Mouse (Mus musculus): ENCODE data around the gene Gadd45b.

The Gadd45b gene

DNA sequence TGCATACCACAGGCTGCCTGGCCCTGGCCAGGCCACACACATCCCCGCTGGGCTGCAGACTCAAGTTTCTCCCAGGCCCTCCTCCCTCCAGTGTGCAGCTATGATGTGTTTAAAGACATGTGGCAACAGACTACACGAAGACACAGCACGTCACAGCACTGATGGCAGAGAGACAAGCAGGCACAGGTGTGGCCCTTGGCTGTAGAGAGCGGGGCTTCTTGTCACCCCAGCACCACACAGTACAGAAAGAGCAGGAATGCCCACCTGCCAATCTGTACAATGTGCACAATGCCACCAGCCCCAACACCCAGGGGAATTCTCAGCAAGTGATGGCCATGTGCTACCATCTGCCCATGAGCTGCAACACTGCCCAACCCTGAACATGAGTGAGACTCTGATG is 18.5 kb upstream of the Gadd45b start:
- no peak for DNase-seq

DNA sequence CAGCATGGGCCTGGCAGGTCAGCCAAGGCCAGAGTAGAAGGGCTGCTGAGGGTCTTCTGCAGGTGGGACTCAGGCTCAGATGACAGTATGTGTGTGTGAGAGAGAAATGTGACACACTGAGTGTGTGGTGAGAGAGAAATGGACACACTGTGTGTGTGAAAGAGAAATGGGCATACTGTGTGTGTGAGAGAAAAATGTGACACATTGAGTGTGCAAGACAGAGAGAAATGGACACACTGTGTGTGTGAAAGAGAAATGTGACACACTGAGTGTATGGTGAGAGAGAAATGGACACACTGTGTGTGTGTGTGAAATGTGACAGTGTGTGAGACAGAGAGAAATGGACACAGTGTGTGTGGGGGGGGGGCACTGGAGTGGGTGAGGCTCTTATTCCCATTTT is 18.0 kb upstream of the Gadd45b start:
- no peak for DNase-seq

DNA sequence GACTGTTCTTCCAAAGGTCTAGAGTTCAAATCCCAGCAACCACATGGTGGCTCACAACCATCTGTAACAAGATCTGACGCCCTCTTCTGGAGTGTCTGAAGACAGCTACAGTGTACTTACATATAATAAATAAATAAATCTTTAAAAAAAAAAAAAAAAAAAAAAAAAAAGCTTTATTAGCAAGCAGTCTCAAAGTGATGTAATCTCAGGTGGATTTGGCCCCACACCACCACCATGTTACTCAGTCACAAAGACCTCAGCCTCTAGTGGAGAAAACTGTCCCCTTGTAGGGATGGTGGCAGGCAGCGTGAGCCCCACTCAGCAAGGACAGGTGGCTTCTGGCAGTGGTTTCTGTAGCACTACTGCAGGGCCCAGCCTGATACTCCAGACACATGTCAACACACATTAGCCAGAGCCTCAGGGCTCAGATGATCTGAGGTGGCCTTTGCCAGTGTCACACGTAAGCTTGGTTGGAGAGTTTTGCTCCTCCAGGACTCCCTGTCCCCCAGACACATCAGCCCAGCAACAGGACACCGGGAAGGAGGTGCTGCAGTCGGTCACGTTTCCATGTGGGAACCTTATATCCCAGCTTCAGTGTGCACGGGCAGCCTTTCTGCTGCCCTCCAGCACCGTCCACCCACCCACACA is 16.4 kb upstream of the Gadd45b start:
- DNase-seq = no peak

DNA sequence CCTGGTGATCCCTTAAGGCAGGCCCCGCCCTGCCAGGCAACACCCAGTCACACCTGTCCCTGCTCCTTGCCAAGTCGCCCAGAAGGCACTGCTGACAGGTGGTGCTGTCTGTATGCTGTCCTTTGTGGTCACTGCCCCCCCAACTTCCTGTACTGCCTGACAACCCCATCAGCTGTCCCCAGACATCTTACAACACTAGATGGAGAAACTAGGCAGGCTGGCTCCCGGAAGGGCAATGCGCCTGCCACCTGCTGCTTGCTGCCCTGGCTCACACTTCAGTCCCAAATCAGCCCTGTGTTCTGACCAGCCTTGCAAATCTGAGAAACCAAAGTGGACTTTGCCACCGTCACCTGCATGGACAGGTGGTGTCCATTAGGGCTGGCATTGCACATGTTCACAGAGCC is 15.6 kb upstream of the Gadd45b start:
- DNase-seq = no peak

- no peak for DNase-seq
These were observed 14.6 kb upstream of the Gadd45b start for GRCm38 (mm10) chr10:80915260-80915659.

DNA sequence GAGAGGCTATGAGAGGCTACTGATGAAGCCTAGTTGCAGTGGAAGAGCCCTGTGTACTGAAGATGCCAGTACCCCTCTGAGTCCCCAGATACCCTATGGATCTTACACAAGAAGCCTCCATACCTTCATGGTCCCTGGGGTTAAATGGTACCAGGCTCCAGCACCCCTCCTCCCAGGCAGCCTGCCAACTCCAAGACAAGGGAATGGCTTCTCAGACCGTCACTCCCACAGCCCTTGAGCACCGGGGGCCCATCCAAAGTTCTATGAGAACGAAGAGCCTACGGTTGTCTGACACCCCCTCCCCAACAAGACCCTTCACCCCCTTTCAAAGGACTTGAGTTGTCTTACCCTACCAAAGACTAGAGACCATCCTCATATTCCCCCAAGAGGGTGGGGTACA is 14.1 kb upstream of the Gadd45b start:
- no peak for DNase-seq

DNA sequence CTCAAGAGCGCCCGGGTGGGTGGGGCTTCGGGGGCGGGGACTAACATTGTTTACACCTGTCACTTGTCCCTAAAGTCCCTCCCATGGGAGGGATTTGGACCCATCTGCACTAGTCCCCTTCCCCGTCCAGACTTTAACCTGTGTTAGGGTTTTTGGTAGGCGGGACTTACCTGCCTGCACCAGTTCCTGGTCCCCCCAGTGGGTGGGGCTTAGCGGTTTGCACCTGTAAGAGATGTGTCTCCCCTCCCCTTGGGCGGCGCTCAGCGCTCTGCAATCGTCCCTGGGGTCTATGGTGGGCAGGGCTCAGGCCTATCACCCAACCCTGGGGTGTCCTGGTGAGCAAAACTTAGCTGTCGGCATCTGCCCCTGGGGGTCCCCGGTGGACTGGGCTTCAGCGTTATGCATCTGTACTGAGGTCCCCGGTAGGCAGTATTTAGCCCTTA is 12.5 kb upstream of the Gadd45b start:
- DNase-seq = no peak

- DNase-seq = peak; percentile 70
These were observed 12.0 kb upstream of the Gadd45b start, which contains the start of gene Lmnb2 for GRCm38 (mm10) chr10:80917779-80918434. Lmnb2 (minus strand) TSS chr10:80918245.

DNA sequence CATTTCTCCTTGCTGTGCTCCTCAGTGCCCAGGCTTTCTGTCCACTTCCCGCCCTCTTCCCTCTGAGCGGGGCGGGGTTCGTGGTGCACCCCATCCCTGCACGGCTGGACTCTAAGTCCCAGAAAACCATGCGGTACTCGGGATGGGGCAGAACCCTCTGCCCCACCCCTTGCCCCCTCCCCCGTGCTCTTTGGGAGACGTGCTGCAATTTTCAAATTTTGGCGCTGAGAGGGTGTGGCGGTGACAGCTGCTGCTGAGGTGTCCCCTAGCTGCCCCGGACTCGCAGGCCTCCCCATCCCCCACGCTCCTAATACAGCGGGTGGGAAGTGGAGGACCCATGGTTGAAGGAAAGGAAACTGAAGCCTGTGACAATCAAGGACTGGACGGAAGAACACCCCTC is 8.0 kb upstream of the Gadd45b start:
- DNase-seq = no peak

- no peak for DNase-seq
These were observed 4.4 kb upstream of the Gadd45b start for GRCm38 (mm10) chr10:80925472-80925871.

DNA sequence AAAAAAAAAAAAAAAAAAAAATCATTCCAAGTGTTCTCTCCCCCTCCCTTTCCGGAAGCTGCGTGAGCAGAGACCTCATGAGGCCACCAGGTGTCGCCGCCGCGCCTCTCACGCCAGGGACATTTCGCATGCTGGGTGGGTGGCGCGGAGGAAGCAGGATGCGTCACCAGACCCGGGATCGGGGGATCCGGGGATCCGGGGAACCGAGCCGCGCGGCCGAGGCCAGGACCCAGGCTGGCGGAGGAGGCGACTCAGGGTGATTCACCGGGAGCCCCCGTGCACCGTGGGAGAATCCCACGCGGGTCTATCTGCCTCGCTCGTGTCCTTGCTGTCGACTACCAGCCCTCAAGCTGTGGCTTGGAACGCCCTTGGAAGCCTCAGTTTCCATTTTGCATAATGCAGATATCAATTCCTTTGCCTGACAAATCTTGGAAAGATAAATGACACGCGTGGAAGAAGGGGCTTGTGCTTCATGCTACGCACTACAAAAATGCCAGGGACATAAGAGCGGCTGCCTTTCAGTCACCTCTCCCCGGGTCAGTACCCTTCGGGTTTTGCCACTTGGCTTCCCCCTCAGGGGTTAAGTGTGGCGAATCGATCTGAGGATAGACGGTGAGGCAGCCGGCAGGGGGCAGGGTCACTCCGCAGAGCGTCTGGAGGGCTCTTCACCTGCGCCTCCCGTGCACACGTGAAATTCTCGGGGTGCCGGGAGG is 1.1 kb upstream of the Gadd45b start:
- peak; percentile 95 for DNase-seq

DNA sequence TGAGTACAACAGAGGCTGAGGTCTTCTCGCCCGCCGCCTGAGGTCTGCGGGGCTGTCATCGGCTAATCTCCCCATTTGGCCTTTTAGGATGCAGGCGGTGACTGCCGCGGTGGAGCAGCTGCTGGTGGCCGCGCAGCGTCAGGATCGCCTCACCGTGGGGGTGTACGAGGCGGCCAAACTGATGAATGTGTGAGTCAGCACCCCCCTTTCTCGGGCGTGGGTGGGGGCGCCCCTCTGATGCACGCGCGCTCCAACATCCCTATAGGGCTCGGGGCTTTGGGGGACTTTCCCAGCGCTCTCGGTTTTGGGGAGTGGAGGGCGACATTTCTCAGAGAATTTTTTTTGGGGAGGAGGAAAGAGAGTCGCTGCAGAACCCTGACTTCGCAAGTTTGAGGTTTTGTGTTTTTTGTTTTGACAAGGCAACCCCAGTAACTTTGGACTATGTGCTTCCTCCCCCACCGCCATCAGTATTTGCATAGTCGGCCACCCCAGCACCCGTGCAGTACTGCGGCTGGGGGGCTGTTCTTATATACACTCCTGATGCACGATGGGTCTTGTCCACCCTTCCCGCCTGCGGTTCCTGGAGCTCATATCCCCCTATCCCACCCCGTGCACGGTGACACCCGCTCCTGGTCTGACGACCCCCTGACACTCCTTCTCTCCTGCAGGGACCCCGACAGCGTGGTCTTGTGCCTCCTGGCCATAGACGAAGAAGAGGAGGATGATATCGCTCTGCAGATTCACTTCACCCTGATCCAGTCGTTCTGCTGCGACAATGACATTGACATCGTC is 684 bp downstream of the Gadd45b start:
- no peak for DNase-seq

DNA sequence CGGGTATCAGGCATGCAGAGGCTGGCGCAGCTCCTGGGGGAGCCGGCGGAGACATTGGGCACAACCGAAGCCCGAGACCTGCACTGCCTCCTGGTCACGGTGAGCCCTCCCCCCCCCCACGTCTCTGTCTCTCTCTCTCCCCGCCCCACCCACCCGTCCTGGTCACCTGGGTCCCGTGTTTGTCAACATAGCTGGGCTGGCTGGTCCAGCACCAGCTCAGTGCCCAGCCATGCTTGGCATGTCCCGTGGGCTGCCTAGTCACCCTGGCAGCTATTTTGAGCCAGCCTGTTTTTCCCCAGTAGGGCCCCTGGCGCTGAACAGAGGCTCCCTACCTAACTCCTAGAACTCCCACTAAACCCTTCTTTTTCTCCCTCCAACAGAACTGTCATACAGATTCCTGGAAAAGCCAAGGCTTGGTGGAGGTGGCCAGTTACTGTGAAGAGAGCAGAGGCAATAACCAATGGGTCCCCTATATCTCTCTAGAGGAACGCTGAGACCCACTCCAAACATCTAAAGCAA is 1.3 kb downstream of the Gadd45b start:
- no peak for DNase-seq

- DNase-seq = no peak
These were observed 1.8 kb downstream of the Gadd45b start for GRCm38 (mm10) chr10:80931695-80932094.

DNA sequence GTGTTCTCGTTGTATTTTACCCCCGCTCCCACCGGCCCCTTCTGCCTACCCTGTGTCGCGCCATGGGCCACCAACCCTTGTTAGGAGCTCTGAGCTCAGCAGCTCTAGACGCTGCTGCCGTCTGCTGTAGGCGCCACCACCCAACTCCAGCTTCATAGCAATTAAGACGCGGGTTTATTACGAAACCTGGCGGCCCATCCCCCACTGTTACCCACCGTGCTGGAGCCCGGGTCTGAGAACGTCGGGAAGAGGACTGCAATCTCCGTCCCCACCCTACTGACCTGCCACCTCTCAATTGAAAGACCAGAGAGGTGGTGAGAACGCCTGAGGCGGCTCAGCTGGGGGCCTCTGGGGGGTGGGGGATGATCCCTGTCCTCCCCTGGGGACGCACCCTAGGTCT is 2.3 kb downstream of the Gadd45b start:
- DNase-seq = no peak

- no peak for DNase-seq
These were observed 3.0 kb downstream of the Gadd45b start for GRCm38 (mm10) chr10:80932700-80933420.

- DNase-seq = no peak
These were observed 3.6 kb downstream of the Gadd45b start for GRCm38 (mm10) chr10:80933421-80933979.

GRCm38 (mm10) chr10:80934136-80934985 is 4.5 kb downstream of the Gadd45b start:
- DNase-seq = no peak

DNA sequence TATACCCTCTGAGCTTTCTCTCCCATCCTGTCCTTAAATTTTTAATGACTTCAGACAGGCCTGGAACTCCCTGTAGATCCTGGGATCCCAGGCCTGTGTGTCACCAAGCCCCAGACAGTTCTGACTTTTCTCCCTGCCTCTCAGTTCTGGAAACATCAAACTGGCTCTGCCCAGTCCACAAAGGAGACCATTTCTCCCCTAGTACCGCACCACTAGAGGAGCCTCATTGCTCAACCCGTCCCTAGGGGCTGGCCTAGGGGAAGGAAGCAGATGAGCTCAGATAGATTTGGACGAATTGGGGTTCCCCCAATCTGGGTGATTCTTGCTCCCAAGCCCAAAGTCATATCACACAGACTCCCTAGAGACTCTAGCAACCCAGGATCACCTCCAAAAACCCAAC is 5.4 kb downstream of the Gadd45b start:
- no peak for DNase-seq

DNA sequence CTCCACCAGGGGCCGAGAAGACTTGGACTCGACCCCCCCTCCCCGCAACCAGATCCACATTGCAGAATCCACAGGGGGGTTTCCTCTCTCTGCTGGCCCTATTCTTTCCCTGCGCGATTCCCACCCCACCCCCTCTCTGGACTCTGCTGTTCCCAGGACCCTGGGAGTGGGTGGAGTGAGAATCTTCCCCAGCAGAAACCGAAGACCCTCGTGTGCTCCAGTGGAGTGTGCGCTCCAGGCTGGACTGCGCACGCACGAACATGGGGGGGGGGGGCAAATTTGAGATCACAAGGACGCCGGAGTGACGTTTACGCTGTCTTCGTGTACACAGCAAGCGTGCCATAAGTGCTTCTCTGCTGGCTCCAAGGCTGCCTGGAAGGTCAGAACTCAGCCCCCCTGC is 5.8 kb downstream of the Gadd45b start:
- DNase-seq = no peak

Data from lung, postnatal 14 days (tissue).